Mouse (Mus musculus) hindbrain, embryonic 13.5 days (tissue): Measurements from ENCODE around the gene Rimbp3. TPM values are rescaled to one million over a fixed set of nuclear protein-coding genes. Genes with fewer than 3 reads are reported as not detected.
A peak's percentile ranks its signal among the peaks of the same experiment; 100 is the strongest.
"Not testable (repeated sequence)": the region's sequence is repeated elsewhere in the genome, so short reads cannot be mapped to it uniquely, and the experiment has no call there.

Experiments
- ATAC-seq: fragments of 200-750 bp; cut with Nextera tagmentation; 2 replicates; pipeline ENCODE4 v1.8.0; 2017; ENCODE audit warnings: moderate TSS enrichment; ENCODE audit not compliant: low FRiP score
- H3K27ac ChIP-seq: fragments of 300-500 bp; sonication (generic); 2 replicates; pipeline ENCODE4 v1.5.1; 2015; ENCODE audit warnings: inconsistent platforms, mild to moderate bottlenecking, moderate library complexity
- H3K27me3 ChIP-seq: fragments of 300-500 bp; sonication (generic); 2 replicates; pipeline ENCODE4 v1.6.1; 2015; ENCODE audit warnings: mild to moderate bottlenecking, inconsistent platforms
- H3K36me3 ChIP-seq: fragments of 300-500 bp; sonication (generic); 2 replicates; pipeline ENCODE4 v1.6.1; 2015; ENCODE audit warnings: mild to moderate bottlenecking, inconsistent platforms
- H3K4me1 ChIP-seq: fragments of 300-500 bp; sonication (generic); replicated peaks from 2 replicates; pipeline ENCODE4 v1.6.1; 2015; ENCODE audit warnings: inconsistent platforms
- H3K4me2 ChIP-seq: fragments of 300-500 bp; sonication (generic); 2 replicates; pipeline ENCODE4 v1.6.1; 2015; ENCODE audit warnings: inconsistent platforms, mild to moderate bottlenecking, moderate library complexity
- H3K4me3 ChIP-seq: fragments of 300-500 bp; sonication (generic); 2 replicates; pipeline ENCODE4 v1.5.1; 2015; ENCODE audit warnings: mild to moderate bottlenecking, inconsistent platforms
- H3K9ac ChIP-seq: fragments of 300-500 bp; sonication (generic); 2 replicates; pipeline ENCODE4 v1.6.1; 2015; ENCODE audit warnings: mild to moderate bottlenecking, inconsistent platforms
- H3K9me3 ChIP-seq: fragments of 300-500 bp; sonication (generic); 2 replicates; pipeline ENCODE4 v1.6.1; 2016; ENCODE audit warnings: inconsistent platforms
- WGBS: fragments of 180-500 bp; shearing (Covaris S2); methylation state at CpG from one replicate; pipeline ENCODE4 v1.1.7; 2015; 5-methylcytosine and 5-hydroxymethylcytosine counted together
- polyA plus RNA-seq: library from polyadenylated mRNA; unstranded; fragments of >200 nt; fragmentation: Nextera tagmentation; extraction: Ambion mirVana; gene quantifications from 2 replicates; pipeline ENCODE4 v1.2.1, GENCODE M21; 2015

Gene Rimbp3
- polyA plus RNA-seq = 1.8 and 1.9 TPM in 2 replicates

GRCm38 (mm10) chr16:17208389-17209361, at the start of gene Rimbp3:
Rimbp3 (plus strand) TSS chr16:17208603.
- Histone ChIP-seq H3K9ac (peak within 1 kb of the TSS; percentile 77), H3K27me3 (peaks cover 21% of the 10 kb centered on the region), H3K4me3 (peak within 1 kb of the TSS; percentile 55), H3K9me3 (no peaks in the 10 kb centered on the region), H3K4me2 (peak within 1 kb of the TSS; percentile 82), H3K27ac (peak within 1 kb of the TSS; percentile 92), H3K36me3 (no peaks in the 10 kb centered on the region), H3K4me1 (peaks cover 26% of the 10 kb centered on the region)
- WGBS = 1% methylated on average over 83 of the region's 85 CpGs
- peak; percentile 89 for ATAC-seq

- peaks cover 30% of the 10 kb centered on the region for H3K36me3 ChIP-seq
- H3K9me3 ChIP-seq, H3K27me3 ChIP-seq, H3K4me3 ChIP-seq, H3K4me1 ChIP-seq, H3K27ac ChIP-seq, ATAC-seq, H3K4me2 ChIP-seq, H3K9ac ChIP-seq: not testable (repeated sequence)
- WGBS = 95% methylated on average over 1 of the region's 1 CpGs
Measured at GRCm38 (mm10) chr16:17165478-17165877, 42.9 kb upstream of the Rimbp3 start.

GRCm38 (mm10) chr16:17167179-17167578, 41.2 kb upstream of the Rimbp3 start:
- peaks cover 34% of the 10 kb centered on the region for H3K36me3 ChIP-seq
- H3K27me3 ChIP-seq = no peaks in the 10 kb centered on the region
- ATAC-seq = no peak
- H3K9ac ChIP-seq = no peak overlapping the region
- H3K27ac ChIP-seq = no peak overlapping the region
- H3K4me1 ChIP-seq = no peaks in the 10 kb centered on the region
- H3K4me2 ChIP-seq = no peak overlapping the region
- no peaks in the 10 kb centered on the region for H3K9me3 ChIP-seq
- no peak overlapping the region for H3K4me3 ChIP-seq

- no peak overlapping the region for H3K4me3 ChIP-seq
- H3K9me3 ChIP-seq = no peaks in the 10 kb centered on the region
- no peak overlapping the region for H3K27ac ChIP-seq
- H3K9ac ChIP-seq = no peak overlapping the region
- 89% methylated on average over 5 of the region's 5 CpGs for WGBS
- H3K4me1 ChIP-seq = no peaks in the 10 kb centered on the region
- peaks cover 40% of the 10 kb centered on the region for H3K36me3 ChIP-seq
- H3K27me3 ChIP-seq = no peaks in the 10 kb centered on the region
- ATAC-seq = no peak
- no peak overlapping the region for H3K4me2 ChIP-seq
Measured at GRCm38 (mm10) chr16:17168049-17168448, 40.4 kb upstream of the Rimbp3 start.

GRCm38 (mm10) chr16:17175765-17176164, 32.6 kb upstream of the Rimbp3 start:
- peaks cover 29% of the 10 kb centered on the region for H3K36me3 ChIP-seq
- H3K27ac ChIP-seq = no peak overlapping the region
- ATAC-seq = no peak
- H3K9me3 ChIP-seq = no peaks in the 10 kb centered on the region
- H3K4me2 ChIP-seq = no peak overlapping the region
- no peak overlapping the region for H3K4me3 ChIP-seq
- no peak overlapping the region for H3K9ac ChIP-seq
- 89% methylated on average over 2 of the region's 2 CpGs for WGBS
- H3K27me3 ChIP-seq = no peaks in the 10 kb centered on the region
- H3K4me1 ChIP-seq = no peaks in the 10 kb centered on the region

- Histone ChIP-seq H3K4me2 (no peak overlapping the region), H3K27ac (no peak overlapping the region), H3K9me3 (no peaks in the 10 kb centered on the region), H3K4me1 (no peaks in the 10 kb centered on the region), H3K4me3 (no peak overlapping the region), H3K36me3 (peaks cover 20% of the 10 kb centered on the region), H3K9ac (no peak overlapping the region), H3K27me3 (no peaks in the 10 kb centered on the region)
- ATAC-seq = no peak
- WGBS = 97% methylated on average over 1 of the region's 1 CpGs
Measured at GRCm38 (mm10) chr16:17177623-17178170, 30.7 kb upstream of the Rimbp3 start.

GRCm38 (mm10) chr16:17179706-17180105, 28.7 kb upstream of the Rimbp3 start:
- no peak overlapping the region for H3K4me2 ChIP-seq
- no peaks in the 10 kb centered on the region for H3K9me3 ChIP-seq
- no peak overlapping the region for H3K27ac ChIP-seq
- 96% methylated on average over 3 of the region's 3 CpGs for WGBS
- no peak for ATAC-seq
- no peak overlapping the region for H3K4me3 ChIP-seq
- H3K9ac ChIP-seq = no peak overlapping the region
- no peaks in the 10 kb centered on the region for H3K4me1 ChIP-seq
- H3K27me3 ChIP-seq = no peaks in the 10 kb centered on the region
- peaks cover 12% of the 10 kb centered on the region for H3K36me3 ChIP-seq

- no peak overlapping the region for H3K27ac ChIP-seq
- H3K36me3 ChIP-seq = peaks cover 9% of the 10 kb centered on the region
- H3K27me3 ChIP-seq = no peaks in the 10 kb centered on the region
- H3K4me3 ChIP-seq = no peak overlapping the region
- no peak overlapping the region for H3K9ac ChIP-seq
- WGBS = 95% methylated on average over 4 of the region's 4 CpGs
- H3K4me1 ChIP-seq = no peaks in the 10 kb centered on the region
- ATAC-seq = no peak
- H3K4me2 ChIP-seq = no peak overlapping the region
- no peaks in the 10 kb centered on the region for H3K9me3 ChIP-seq
Measured at GRCm38 (mm10) chr16:17181382-17181781, 27.0 kb upstream of the Rimbp3 start.

- ATAC-seq = no peak
- no peaks in the 10 kb centered on the region for H3K4me1 ChIP-seq
- H3K27ac ChIP-seq = no peak overlapping the region
- no peak overlapping the region for H3K9ac ChIP-seq
- no peak overlapping the region for H3K4me2 ChIP-seq
- no peaks in the 10 kb centered on the region for H3K9me3 ChIP-seq
- H3K27me3 ChIP-seq = no peaks in the 10 kb centered on the region
- whole genome bisulfite sequencing = 87% methylated on average over 2 of the region's 2 CpGs
- no peak overlapping the region for H3K4me3 ChIP-seq
- H3K36me3 ChIP-seq = peaks cover 13% of the 10 kb centered on the region
Measured at GRCm38 (mm10) chr16:17182136-17182535, 26.3 kb upstream of the Rimbp3 start.

GRCm38 (mm10) chr16:17183003-17183402, 25.4 kb upstream of the Rimbp3 start:
- no peaks in the 10 kb centered on the region for H3K9me3 ChIP-seq
- H3K36me3 ChIP-seq = peaks cover 13% of the 10 kb centered on the region
- H3K4me2 ChIP-seq = no peak overlapping the region
- H3K27ac ChIP-seq = no peak overlapping the region
- no peak for ATAC-seq
- H3K27me3 ChIP-seq = no peaks in the 10 kb centered on the region
- WGBS = 89% methylated on average over 3 of the region's 3 CpGs
- no peak overlapping the region for H3K9ac ChIP-seq
- H3K4me1 ChIP-seq = no peaks in the 10 kb centered on the region
- no peak overlapping the region for H3K4me3 ChIP-seq

GRCm38 (mm10) chr16:17185475-17185874, 22.9 kb upstream of the Rimbp3 start:
- Histone ChIP-seq H3K36me3 (peaks cover 13% of the 10 kb centered on the region), H3K9me3 (no peaks in the 10 kb centered on the region), H3K4me3 (no peak overlapping the region), H3K4me2 (no peak overlapping the region), H3K27me3 (no peaks in the 10 kb centered on the region), H3K27ac (no peak overlapping the region), H3K4me1 (no peaks in the 10 kb centered on the region), H3K9ac (no peak overlapping the region)
- no peak for ATAC-seq

GRCm38 (mm10) chr16:17193823-17194222, 14.6 kb upstream of the Rimbp3 start:
- no peak for ATAC-seq
- Histone ChIP-seq H3K4me2 (no peak overlapping the region), H3K27ac (no peak overlapping the region), H3K27me3 (no peaks in the 10 kb centered on the region), H3K9me3 (no peaks in the 10 kb centered on the region), H3K4me1 (peaks cover 2% of the 10 kb centered on the region; the same call in 1 of the 2 replicates), H3K36me3 (no peaks in the 10 kb centered on the region; the same call in 1 of the 2 replicates), H3K9ac (no peak overlapping the region), H3K4me3 (no peak overlapping the region)
- WGBS = 95% methylated on average over 4 of the region's 4 CpGs
